Mouse (Mus musculus) T-helper 2 cell (primary cell): ENCODE data around the gene Pttg1.

Experiments used
- in situ Hi-C: fragments of 300-600 bp; cut with MboI, MseI; formaldehyde crosslinking; loops from one replicate; pipeline ENCODE4 v1.15.1; 2025; ENCODE audit warnings: high pct_unique_total_duplicates

Pttg1 gene

DNA sequence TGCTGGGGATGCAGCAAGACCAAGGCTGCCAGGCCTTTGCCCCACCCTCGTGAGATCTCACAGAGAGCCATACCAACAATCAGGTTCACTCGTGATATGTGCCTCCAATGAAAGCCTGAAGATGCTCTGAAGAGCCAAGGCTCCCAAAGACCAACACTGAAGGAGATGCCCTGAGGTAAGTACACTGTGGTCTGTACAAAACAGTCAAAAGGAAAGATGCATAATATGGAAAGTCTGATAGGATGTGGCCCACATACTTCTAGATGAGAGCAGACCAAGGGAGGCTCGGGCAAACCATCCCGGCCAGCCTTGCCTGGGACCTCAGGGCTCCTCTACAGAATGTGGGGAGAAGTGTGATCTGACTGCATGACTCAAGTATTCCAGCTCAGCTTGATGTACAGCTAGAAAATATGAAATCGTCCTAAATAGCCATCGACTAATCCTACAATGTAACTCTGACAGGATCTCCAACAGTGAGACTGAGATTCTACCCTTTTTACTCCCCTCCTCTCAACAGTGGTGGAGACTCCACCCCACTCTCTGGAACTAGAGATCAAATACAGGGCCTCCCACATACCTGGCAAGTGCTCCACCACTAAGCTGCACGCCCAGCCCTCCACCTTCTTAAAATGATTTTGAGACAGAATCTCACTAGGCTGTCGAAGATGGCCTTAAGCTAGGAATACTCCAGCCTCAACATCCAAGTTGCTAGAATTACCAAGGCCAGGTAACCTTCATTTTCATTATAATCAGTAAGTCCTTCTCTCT lies 48.8 kb downstream of the Pttg1 start:
- in situ Hi-C loops, result loop anchor here (10.0 kb wide), 1 partner anchor 1128 kb away; no protein-coding TSS in a partner anchor

DNA sequence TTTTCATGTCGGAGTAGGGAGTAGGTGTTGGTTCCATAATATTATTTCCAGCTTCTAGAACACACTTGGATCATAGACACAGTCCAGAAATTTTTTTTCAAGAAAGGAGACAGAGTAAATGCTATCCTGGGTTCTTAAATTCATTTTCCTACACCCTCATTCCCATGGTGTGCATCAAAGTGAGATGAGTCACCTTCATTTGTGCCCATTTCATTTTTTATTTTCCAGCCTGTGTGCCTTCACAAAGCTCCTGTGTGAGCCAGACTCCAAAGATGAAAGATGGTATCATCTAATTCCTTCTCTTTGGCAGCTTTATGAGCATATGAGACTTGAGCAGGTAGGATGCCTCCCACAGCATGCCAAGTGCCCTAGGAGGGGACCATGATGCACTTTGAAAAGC lies 49.5 kb downstream of the Pttg1 start:
- in situ Hi-C loops, result loop anchor here (10.0 kb wide), 1 partner anchor 1128 kb away; no protein-coding TSS in a partner anchor

DNA sequence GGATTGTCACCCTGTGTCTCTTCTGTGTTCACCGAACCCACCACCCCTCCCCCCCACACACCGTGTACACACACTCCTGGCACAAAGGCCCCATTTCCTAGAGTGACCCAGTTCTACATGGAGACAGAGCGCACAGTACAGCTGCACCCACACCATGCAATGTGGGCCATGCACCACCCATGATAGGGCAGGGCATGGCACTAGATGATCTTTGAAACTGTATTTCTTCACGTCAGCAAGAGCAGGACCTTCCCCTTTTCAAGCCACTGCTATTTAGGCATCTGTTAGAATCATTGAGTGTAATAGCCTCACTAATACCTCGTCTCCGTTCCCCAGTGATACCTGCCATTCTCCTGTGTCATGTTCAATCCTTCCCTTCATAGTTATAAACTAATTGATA lies 51.1 kb downstream of the Pttg1 start:
- in situ Hi-C loops, result loop anchor here (5.0 to 10.0 kb wide), 2 partner anchors 47 to 1130 kb away; no protein-coding TSS in a partner anchor

DNA sequence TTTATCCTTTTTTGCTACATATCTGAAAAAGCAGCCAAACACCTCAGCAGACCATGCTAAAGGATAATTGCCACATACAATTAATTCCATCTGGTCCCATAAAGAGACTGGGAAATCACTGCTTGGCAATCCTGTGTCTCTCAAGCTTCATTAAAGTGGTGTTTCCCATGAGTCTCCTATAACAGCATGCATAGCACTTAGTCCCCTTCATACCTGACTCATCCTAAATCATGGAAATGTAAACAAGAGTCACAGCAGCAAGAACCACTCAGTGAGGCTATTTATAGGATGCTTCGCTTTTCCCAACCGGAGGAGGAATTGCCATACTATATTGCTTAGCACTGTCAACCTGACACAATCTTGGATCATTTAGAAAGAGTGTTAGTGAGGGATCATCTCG lies 52.7 kb downstream of the Pttg1 start:
- in situ Hi-C loops, result loop anchor here (5.0 to 10.0 kb wide), 2 partner anchors 49 to 1131 kb away; no protein-coding TSS in a partner anchor

DNA sequence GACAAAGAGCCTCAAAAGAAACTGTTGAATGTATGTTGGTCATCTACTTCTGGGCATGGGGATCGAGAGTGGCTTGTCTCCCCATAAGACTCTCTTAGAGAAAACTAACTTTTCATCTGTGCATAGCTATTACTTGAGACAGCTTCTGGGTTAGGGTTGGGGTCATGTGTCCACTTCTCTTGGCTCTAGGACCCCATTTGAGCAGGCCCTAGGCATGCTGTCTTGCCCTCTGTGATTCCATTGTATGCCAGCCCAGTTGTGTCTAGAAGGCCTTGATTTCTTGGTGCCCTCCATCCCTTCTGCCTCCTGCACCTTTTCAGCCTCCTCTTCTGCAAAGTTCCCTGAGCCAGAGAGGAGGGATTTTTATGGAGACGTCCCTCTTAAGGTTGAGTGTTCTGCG lies 54.2 kb downstream of the Pttg1 start:
- in situ Hi-C loops, result loop anchor here (5.0 to 10.0 kb wide), 2 partner anchors 50 to 1133 kb away; no protein-coding TSS in a partner anchor
